Mouse (Mus musculus) megakaryocyte-erythroid progenitor cell, adult 5 weeks (primary cell): ENCODE results near the gene Adamts7. TPM values are rescaled to one million over a fixed set of nuclear protein-coding genes. Genes with fewer than 3 reads are reported as not detected.

Source experiments
- polyA plus RNA-seq: library from polyadenylated mRNA; stranded (reverse); fragments of >175 nt; gene quantifications from 2 replicates; pipeline ENCODE4 v1.2.3, GENCODE M21; 2012

Gene Adamts7
- 0.19 and 0.27 TPM in 2 replicates for polyA plus RNA-seq

DNA sequence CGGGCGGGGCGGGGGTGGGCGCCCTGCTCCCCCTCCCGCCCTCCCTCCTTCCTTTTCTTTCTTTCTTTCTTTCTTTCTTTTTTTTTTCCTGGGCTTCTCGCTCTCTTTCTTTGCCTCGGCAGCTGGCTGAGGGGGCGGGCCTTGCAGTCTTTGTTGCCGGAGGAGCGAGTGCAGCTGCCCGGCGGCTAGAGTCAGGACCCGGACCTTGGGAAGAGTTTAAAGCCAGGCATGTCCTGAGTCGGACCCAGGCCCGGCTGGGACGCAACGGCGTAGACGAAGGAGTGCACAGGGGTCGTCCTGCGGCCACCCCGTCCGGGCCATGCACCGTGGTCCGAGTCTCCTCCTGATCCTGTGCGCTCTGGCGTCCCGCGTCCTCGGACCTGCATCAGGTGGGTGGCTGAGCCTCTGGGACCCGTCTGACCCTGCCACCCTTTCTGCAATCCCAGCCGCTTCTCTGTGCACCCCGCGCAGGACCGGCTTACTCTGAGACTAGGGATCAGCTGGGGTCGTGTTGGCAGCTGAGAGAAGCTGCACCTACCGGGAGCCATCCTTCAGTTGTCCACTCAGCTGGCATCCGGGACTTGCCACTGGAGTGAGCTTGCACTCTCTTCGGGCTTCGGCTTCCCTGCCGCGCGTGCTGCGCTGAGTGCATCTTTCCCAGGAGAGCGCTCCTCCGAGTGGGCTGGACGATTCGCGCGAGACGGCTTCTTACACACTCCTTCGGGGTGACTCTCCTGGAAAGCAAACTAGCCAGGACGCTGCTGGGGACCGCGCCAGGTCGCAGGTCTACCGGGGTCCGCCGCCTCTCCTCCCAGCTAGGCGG, at the start of gene Adamts7:
Gene Adamts7 (plus strand): TSS at position 144 of the 823 bp plus-strand sequence.

DNA sequence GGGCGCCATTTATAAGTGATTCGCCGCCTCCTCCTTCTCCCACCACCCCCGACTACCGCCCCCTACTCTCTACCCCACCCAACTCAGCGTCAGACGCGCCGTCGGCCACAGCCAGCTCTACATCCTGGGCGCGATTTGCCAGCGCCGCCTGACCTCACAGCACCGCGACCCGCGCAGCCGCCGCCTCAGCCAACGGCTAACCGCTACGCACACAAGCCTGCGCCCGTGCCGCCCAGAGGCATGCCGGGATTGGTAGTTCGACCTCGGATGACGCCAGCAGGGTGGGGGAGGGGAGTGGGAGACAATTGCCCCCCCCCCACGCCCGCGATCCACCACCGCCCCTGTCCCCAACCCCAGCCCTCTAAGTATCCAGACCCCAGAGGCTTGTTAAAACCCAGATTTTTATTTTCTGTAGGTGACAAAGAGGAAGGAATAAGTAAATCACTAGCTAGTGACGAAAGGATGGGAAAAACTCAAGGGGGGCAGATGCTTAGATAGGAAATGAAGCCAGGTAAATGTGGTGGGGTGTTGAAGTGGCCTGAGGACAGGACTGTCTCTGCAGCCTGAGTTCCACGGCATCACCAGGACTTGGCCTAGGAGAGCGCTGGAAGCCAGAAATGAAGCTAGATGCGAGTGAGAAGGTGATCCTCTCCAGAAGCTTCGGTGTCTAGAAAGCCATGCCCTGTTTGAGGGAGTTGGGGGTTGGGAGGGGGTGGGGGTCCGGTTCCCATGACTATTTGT, 48.1 kb upstream of the Adamts7 start, which contains the start of gene Morf4l1:
Gene Morf4l1 (minus strand): TSS at position 208 of the 741 bp plus-strand sequence.

Other genes starting within 250 kb of the Adamts7 start
- 29.8 and 51.4 TPM in 2 replicates for gene Ctsh, start 108.9 kb upstream of the Adamts7 start, polyA plus RNA-seq
- 107 and 154 TPM in 2 replicates for gene Morf4l1, start 48.3 kb upstream of the Adamts7 start, polyA plus RNA-seq
- 22.1 and 23.8 TPM in 2 replicates for gene Tbc1d2b, start 107.7 kb downstream of the Adamts7 start, polyA plus RNA-seq